Mouse (Mus musculus) frontal cortex, adult (tissue): ENCODE measurements around the gene Olfr967.
"Not testable (repeated sequence)": the region's sequence is repeated elsewhere in the genome, so short reads cannot be mapped to it uniquely, and the experiment has no call there.

Experiments used
- ATAC-seq: cut with Nextera tagmentation; 2 replicates; pipeline ENCODE4 v1.9.2; 2017; ENCODE audit warnings: mild to moderate bottlenecking, moderate library complexity, mixed read lengths; ENCODE audit not compliant: low TSS enrichment

The Olfr967 gene

DNA sequence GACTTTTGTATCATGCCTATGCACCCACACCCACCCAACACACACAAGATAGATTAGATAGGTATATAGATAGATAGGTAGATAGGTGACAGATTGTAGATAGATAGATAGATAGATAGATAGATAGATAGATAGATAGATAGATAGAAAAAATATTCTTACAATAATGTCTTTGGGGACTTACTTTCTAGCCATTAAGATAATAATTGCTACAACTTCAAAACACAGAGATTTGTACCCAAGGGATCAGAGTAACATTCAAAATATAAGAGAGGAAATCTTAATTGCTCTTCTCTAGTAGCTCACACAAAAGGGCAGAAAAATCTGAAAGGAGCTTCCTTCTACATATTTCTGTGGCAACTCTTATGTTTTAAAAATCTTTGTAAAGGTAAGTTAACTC, at the start of gene Olfr967:
TSS of gene Olfr967 (plus strand) at position 301 of the 400 bp plus-strand sequence.
- ATAC-seq: no peak

- ATAC-seq: not testable (repeated sequence)
Observed at GRCm38 (mm10) chr9:39701123-39701522, 44.9 kb upstream of the Olfr967 start.

DNA sequence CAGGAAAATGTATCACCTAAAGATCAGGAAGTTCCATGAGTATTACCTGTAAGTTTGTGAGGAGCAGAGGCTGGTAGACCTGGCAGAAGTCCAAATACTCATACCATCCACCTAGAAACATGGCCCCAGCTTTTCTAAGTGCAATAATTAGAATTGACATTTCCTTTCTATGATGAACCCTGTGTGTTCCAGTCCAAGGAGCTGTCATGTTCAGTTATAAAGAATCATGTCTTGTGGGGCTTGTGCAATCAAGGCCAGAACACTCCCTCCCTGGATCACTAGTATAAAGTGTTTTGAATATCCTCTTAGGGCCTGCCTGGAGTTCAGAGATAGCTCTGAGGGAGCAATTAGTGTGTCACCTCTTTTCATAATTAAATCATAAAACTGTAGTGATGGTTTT, 39.0 kb upstream of the Olfr967 start, which contains the start of gene Olfr149:
TSS of gene Olfr149 (minus strand) at position 101 of the 400 bp plus-strand sequence.
- ATAC-seq: no peak

DNA sequence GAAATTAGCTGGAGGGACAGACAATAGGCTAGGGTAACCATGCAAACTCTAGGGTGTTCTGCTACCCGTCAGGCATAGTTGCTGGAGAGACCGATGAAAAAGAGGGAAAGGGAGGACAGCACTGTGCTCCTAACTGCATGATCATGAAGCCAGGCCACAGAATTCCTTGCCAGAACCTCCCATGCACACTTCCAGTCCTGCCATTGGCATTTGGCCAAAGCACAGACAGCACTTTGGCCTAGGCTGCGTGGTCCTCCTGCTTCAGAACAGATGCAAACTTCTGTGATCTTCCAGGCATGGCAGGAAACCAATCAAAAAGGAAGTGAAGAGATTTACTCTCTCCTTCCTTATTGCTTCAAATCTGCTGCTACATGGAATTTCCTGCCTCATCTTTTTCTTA, 37.1 kb upstream of the Olfr967 start:
- ATAC-seq: no peak

GRCm38 (mm10) chr9:39711053-39711452, 35.0 kb upstream of the Olfr967 start, which contains the start of gene Olfr965:
Olfr965 (plus strand) TSS chr9:39711353.
- no peak for ATAC-seq

- no peak for ATAC-seq
Observed at GRCm38 (mm10) chr9:39730678-39731077, 15.4 kb upstream of the Olfr967 start, which contains the start of gene Olfr150. Olfr150 (plus strand) TSS chr9:39730978.

GRCm38 (mm10) chr9:39740741-39741140, 5.3 kb upstream of the Olfr967 start:
- no peak for ATAC-seq

DNA sequence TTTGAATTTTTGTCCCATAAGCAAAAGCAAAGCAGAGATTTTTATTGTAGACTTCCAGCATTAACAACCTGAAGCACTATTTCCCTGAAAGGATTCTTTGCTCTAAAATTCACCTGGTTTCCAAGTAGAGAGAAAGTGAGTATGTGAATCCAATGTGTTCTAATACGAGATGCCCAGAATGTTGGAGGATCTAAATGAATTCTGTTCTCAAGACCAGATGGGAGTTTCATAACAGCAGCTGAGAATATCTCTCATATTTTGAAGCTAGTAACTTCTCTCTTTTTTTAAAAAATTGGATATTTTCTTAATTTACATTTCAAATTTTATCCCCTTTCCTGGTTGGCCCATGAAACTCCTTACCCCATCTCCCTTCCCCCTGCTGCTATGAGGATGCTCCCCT, 379 bp downstream of the Olfr967 start:
- ATAC-seq: peak; percentile 97

DNA sequence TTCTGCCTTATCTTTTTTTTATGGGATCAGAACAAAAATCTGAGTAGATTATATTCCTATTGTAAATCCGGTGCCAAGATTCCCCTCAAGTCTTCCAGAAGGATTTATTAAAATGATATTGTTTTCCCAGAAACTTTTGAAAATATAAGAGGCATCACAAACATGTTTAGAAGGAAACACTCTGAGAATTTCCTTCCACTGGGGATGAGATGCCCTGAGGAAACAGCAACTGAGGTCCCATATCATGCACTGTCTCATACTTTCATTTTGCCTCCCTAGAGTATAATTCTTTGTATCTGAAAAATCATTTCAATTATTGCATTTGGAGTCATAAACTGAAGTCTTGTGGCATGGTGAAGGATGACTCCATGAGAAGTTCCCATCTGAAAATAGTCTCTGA, 37.1 kb downstream of the Olfr967 start, which contains the start of gene Olfr968:
TSS of gene Olfr968 (minus strand) at position 101 of the 400 bp plus-strand sequence.
- ATAC-seq: no peak

- no peak for ATAC-seq
Observed at GRCm38 (mm10) chr9:39790558-39790957, 44.5 kb downstream of the Olfr967 start, which contains the start of gene Olfr969. Olfr969 (plus strand) TSS chr9:39790945.
